Mouse (Mus musculus) midbrain, embryonic 15.5 days (tissue): ENCODE measurements around the gene Fam126b. TPM values are rescaled to one million over a fixed set of nuclear protein-coding genes. Genes with fewer than 3 reads are reported as not detected.

Experiments
- polyA plus RNA-seq: library from polyadenylated mRNA; unstranded; fragments of >200 nt; fragmentation: Nextera tagmentation; extraction: Ambion mirVana; gene quantifications from 2 replicates; pipeline ENCODE4 v1.2.1, GENCODE M21; 2015

Gene Fam126b
- polyA plus RNA-seq, 1 experiment from 2014 or later: 15.6 TPM

Other genes with a start within 250 kb of the Fam126b start
- gene Bzw1, start 193.4 kb downstream of the Fam126b start, polyA plus RNA-seq: 310 and 332 TPM in 2 replicates
- gene Clk1, start 162.3 kb downstream of the Fam126b start, polyA plus RNA-seq: 159 and 170 TPM in 2 replicates
- 57.6 and 59.5 TPM in 2 replicates for gene Nif3l1, start 141.2 kb downstream of the Fam126b start, polyA plus RNA-seq
- gene Ppil3, start 140.8 kb downstream of the Fam126b start, polyA plus RNA-seq: 46.6 and 51.0 TPM in 2 replicates
- 21.3 and 22.1 TPM in 2 replicates for gene Orc2, start 81.2 kb downstream of the Fam126b start, polyA plus RNA-seq
- gene Ndufb3, start 61 bp upstream of the Fam126b start, polyA plus RNA-seq: 147 and 170 TPM in 2 replicates
- gene Als2cr12, start 109.7 kb upstream of the Fam126b start, polyA plus RNA-seq: not detected in 2 replicates
- gene Cflar, start 125.2 kb upstream of the Fam126b start, polyA plus RNA-seq: 15.3 and 16.1 TPM in 2 replicates
- 5.3 and 5.5 TPM in 2 replicates for gene Casp8, start 209.1 kb upstream of the Fam126b start, polyA plus RNA-seq